Mouse (Mus musculus) testis, postnatal 10 days (tissue): ENCODE measurements at regions not wholly inside any gene's neighbourhood (a gene's known extent, or its start where the extent isn't known, plus 50 kb on each side); places are given as distances from the start of the nearest gene placed in this dataset.

Experiments
- DNase-seq: peaks from one replicate; pipeline ENCODE4 v3.0.0; 2021; ENCODE audit warnings: low spot score

GRCm38 (mm10) chr17:83276000-83276891 is 61.2 kb downstream of the Pkdcc start:
- peak; percentile 81 for DNase-seq

- peak; percentile 67 for DNase-seq
Observed at GRCm38 (mm10) chr17:83277117-83277947, 62.2 kb downstream of the Pkdcc start.

GRCm38 (mm10) chr17:83277948-83278924 is 63.1 kb downstream of the Pkdcc start:
- no peak for DNase-seq

- DNase-seq: no peak
Observed at GRCm38 (mm10) chr17:83283328-83283727, 67.4 kb upstream of the Eml4 start.

- DNase-seq: no peak
Observed at GRCm38 (mm10) chr17:83287381-83288142, 63.2 kb upstream of the Eml4 start.

GRCm38 (mm10) chr17:83288143-83288492 is 62.6 kb upstream of the Eml4 start:
- no peak for DNase-seq

- no peak for DNase-seq
Observed at GRCm38 (mm10) chr17:83295526-83296238, 55.0 kb upstream of the Eml4 start.

- DNase-seq: no peak
Observed at GRCm38 (mm10) chr17:83297379-83298121, 53.2 kb upstream of the Eml4 start.
